Mouse (Mus musculus) kidney, adult 9 months (tissue): Measurements from ENCODE around the gene Cd5l.

Source experiments
- DNase-seq: peaks from one replicate; pipeline ENCODE4 v3.0.0; 2022

Cd5l gene

DNA sequence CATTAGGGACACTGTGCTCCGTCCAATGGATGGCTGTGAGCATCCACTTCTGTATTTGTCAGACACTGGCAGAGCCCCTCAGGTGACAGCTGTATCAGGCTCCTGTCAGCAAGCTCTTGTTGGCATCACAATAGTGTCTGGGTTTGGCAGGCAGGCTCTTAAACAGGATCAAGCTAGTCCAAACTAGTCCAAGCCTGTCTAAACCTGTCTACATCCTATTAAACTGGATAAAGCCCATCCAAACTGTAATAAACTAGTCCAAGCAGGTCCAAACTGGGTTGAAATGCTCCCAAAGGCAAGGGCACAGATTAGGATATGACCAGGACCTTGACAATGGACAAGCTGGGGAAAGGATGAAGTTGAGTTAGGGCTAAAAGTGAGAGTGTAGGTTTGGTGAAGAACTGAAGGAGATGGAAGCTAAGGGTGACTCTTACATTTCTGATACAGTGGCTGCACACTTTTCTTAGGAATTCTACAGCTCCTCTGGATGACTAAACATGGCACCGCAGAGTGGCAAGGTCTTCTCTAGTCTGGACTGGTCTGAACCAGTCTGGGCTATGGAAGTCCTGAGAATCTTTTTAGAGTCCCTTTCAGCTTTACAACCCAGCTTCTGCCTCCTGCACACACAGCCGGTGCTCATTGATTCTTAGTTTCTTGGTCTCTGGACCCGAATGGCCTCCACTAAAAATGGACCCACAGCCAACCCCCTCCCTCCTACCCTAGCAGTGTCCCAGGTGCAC is 51.7 kb downstream of the Cd5l start:
- no peak for DNase-seq

DNA sequence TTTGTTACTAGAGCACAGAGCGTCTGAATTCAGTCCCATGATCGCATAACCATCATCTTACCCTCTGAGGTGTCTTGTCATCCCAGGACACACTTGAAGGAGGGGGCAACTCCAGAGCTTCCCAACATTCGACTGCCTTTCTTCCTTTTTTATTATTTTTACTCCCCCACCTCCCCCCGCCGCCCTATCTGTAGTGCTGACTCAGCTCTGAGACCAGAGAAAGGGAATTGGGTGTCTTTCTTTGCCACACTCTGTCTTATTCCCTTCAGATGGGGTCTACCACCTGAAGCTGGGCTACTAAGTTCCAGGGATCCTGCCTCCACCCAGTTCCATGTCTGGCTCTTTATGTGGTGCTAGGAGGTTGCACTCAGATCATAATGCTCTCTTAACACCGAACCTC is 52.9 kb downstream of the Cd5l start:
- DNase-seq = no peak

DNA sequence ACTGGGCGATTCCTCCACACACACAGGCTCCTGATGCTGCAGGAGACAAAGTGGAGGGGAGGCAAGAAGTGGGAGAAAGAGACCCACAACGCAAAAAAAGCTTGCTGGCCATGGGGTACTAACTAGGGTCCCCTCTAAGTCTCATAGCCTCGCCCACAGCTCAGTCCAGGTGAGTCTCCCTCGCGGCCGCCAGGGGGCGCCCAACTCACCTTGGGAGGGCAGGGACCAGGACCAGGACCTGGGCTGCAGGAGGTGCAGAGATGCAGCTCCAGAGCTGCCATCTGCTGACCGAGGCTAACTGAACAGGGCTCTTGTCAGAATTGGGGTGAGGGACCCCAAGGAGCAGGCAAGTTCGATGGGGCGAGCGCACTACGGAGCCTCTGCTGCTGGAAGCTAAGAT is 53.5 kb downstream of the Cd5l start:
- peak; percentile 26 for DNase-seq

DNA sequence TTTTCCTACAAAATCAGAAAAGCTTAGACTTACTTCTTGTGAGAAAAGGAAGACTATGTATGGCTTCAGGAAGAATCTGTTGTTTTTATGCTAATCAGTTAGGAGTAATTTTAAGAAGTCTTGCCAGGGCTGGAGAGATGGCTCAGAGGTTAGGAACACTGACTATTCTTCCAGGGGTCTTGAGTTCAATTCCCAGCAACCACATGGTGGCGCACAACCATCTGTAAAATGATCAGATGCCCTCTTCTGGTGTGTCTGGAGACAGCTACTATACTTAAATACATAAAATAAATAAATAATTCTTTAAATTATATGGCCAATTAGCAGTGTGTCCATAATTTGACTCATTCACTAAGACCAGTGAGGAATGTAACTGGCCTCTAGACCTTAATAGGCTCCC is 63.0 kb downstream of the Cd5l start:
- no peak for DNase-seq
